Mouse (Mus musculus): ENCODE data around the gene Il20.
A peak's percentile ranks its signal among the peaks of the same experiment; 100 is the strongest.

Gene Il20

GRCm38 (mm10) chr1:130911401-130912010 is at the start of gene Il20:
Gene Il20, minus strand, starts transcription at chr1:130911451.
- no peak for DNase-seq (ENCODE audit: low read depth)

GRCm38 (mm10) chr1:130946920-130947319 is 35.7 kb upstream of the Il20 start:
- DNase-seq (ENCODE audit: low read depth), result no peak

- DNase-seq (ENCODE audit: low read depth), result no peak
Measured at GRCm38 (mm10) chr1:130941801-130942200, 30.6 kb upstream of the Il20 start.

- no peak for DNase-seq (ENCODE audit: low read depth)
Measured at GRCm38 (mm10) chr1:130940065-130940687, 28.9 kb upstream of the Il20 start, which contains the start of gene Il19. Gene Il19, minus strand, starts transcription at chr1:130940115.

- DNase-seq (ENCODE audit: low read depth), result no peak
Measured at GRCm38 (mm10) chr1:130938192-130938591, 26.9 kb upstream of the Il20 start.

GRCm38 (mm10) chr1:130937170-130937569 is 25.9 kb upstream of the Il20 start:
- DNase-seq (ENCODE audit: low read depth), result no peak

- no peak for DNase-seq (ENCODE audit: low read depth)
Measured at GRCm38 (mm10) chr1:130936351-130936750, 25.1 kb upstream of the Il20 start.

- no peak for DNase-seq (ENCODE audit: low read depth)
Measured at GRCm38 (mm10) chr1:130926484-130926883, 15.2 kb upstream of the Il20 start.

GRCm38 (mm10) chr1:130918323-130918980 is 7.2 kb upstream of the Il20 start:
- DNase-seq (ENCODE audit: low read depth), result peak; percentile 17

- DNase-seq (ENCODE audit: low read depth), result peak; percentile 16
Measured at GRCm38 (mm10) chr1:130902505-130902904, 8.7 kb downstream of the Il20 start.

GRCm38 (mm10) chr1:130894468-130894867 is 16.8 kb downstream of the Il20 start:
- no peak for DNase-seq (ENCODE audit: low read depth)

GRCm38 (mm10) chr1:130893329-130894040 is 17.8 kb downstream of the Il20 start:
- DNase-seq (ENCODE audit: low read depth), result no peak

- peak; percentile 42 for DNase-seq (ENCODE audit: low read depth)
Measured at GRCm38 (mm10) chr1:130892446-130892845, 18.8 kb downstream of the Il20 start.

- no peak for DNase-seq (ENCODE audit: low read depth)
Measured at GRCm38 (mm10) chr1:130887354-130887753, 23.9 kb downstream of the Il20 start, which contains the start of gene Il24. Gene Il24, minus strand, starts transcription at chr1:130887454.

GRCm38 (mm10) chr1:130883146-130883545 is 28.1 kb downstream of the Il20 start:
- no peak for DNase-seq (ENCODE audit: low read depth)

- DNase-seq (ENCODE audit: low read depth), result peak; percentile 13
Measured at GRCm38 (mm10) chr1:130879927-130880326, 31.3 kb downstream of the Il20 start.

GRCm38 (mm10) chr1:130877889-130878614 is 33.2 kb downstream of the Il20 start:
- no peak for DNase-seq (ENCODE audit: low read depth)

- DNase-seq (ENCODE audit: low read depth), result peak; percentile 87
Measured at GRCm38 (mm10) chr1:130876931-130877509, 34.2 kb downstream of the Il20 start.

- DNase-seq (ENCODE audit: low read depth), result no peak
Measured at GRCm38 (mm10) chr1:130875910-130876309, 35.3 kb downstream of the Il20 start.

GRCm38 (mm10) chr1:130875139-130875538 is 36.1 kb downstream of the Il20 start:
- DNase-seq (ENCODE audit: low read depth), result peak; percentile 81

GRCm38 (mm10) chr1:130872912-130873311 is 38.3 kb downstream of the Il20 start:
- DNase-seq (ENCODE audit: low read depth), result no peak
